Mouse (Mus musculus): Measurements from ENCODE around the gene Dmbx1.

The Dmbx1 gene

GRCm38 (mm10) chr4:115941242-115941820 lies 1.6 kb upstream of the Dmbx1 start:
- ATAC-seq (ENCODE audit: insufficient number of reproducible peaks, low FRiP score, low TSS enrichment), result no peak

- ATAC-seq (ENCODE audit: insufficient number of reproducible peaks, low FRiP score, low TSS enrichment), result no peak
These were observed 955 bp upstream of the Dmbx1 start for GRCm38 (mm10) chr4:115940681-115941080.

GRCm38 (mm10) chr4:115938276-115939160 lies 1.2 kb downstream of the Dmbx1 start:
- ATAC-seq (ENCODE audit: insufficient number of reproducible peaks, low FRiP score, low TSS enrichment), result no peak

- no peak for ATAC-seq (ENCODE audit: insufficient number of reproducible peaks, low FRiP score, low TSS enrichment)
These were observed 2.4 kb downstream of the Dmbx1 start for GRCm38 (mm10) chr4:115937061-115937976.

- no peak for ATAC-seq (ENCODE audit: insufficient number of reproducible peaks, low FRiP score, low TSS enrichment)
These were observed 3.1 kb downstream of the Dmbx1 start for GRCm38 (mm10) chr4:115936646-115937045.

- no peak for ATAC-seq (ENCODE audit: insufficient number of reproducible peaks, low FRiP score, low TSS enrichment)
These were observed 3.7 kb downstream of the Dmbx1 start for GRCm38 (mm10) chr4:115935835-115936581.

GRCm38 (mm10) chr4:115931556-115932088 lies 8.1 kb downstream of the Dmbx1 start:
- no peak for ATAC-seq (ENCODE audit: insufficient number of reproducible peaks, low FRiP score, low TSS enrichment)

GRCm38 (mm10) chr4:115927637-115928036 lies 12.1 kb downstream of the Dmbx1 start:
- no peak for ATAC-seq (ENCODE audit: insufficient number of reproducible peaks, low FRiP score, low TSS enrichment)

GRCm38 (mm10) chr4:115923262-115923880 lies 16.4 kb downstream of the Dmbx1 start:
- ATAC-seq (ENCODE audit: insufficient number of reproducible peaks, low FRiP score, low TSS enrichment), result no peak

GRCm38 (mm10) chr4:115922688-115923087 lies 17.0 kb downstream of the Dmbx1 start:
- no peak for ATAC-seq (ENCODE audit: insufficient number of reproducible peaks, low FRiP score, low TSS enrichment)

GRCm38 (mm10) chr4:115919911-115920310 lies 19.8 kb downstream of the Dmbx1 start:
- no peak for ATAC-seq (ENCODE audit: insufficient number of reproducible peaks, low FRiP score, low TSS enrichment)

- no peak for ATAC-seq (ENCODE audit: insufficient number of reproducible peaks, low FRiP score, low TSS enrichment)
These were observed 28.1 kb downstream of the Dmbx1 start for GRCm38 (mm10) chr4:115911586-115911985.

- ATAC-seq (ENCODE audit: insufficient number of reproducible peaks, low FRiP score, low TSS enrichment), result no peak
These were observed 31.1 kb downstream of the Dmbx1 start for GRCm38 (mm10) chr4:115908641-115909040.

- ATAC-seq (ENCODE audit: insufficient number of reproducible peaks, low FRiP score, low TSS enrichment), result no peak
These were observed 31.7 kb downstream of the Dmbx1 start for GRCm38 (mm10) chr4:115907994-115908393.

- ATAC-seq (ENCODE audit: insufficient number of reproducible peaks, low FRiP score, low TSS enrichment), result no peak
These were observed 32.9 kb downstream of the Dmbx1 start for GRCm38 (mm10) chr4:115906791-115907190.

GRCm38 (mm10) chr4:115905701-115906100 lies 34.0 kb downstream of the Dmbx1 start:
- no peak for ATAC-seq (ENCODE audit: insufficient number of reproducible peaks, low FRiP score, low TSS enrichment)

GRCm38 (mm10) chr4:115904375-115904774 lies 35.4 kb downstream of the Dmbx1 start:
- no peak for ATAC-seq (ENCODE audit: insufficient number of reproducible peaks, low FRiP score, low TSS enrichment)

- peak; percentile 55; the same call in 1 of the 2 replicates for ATAC-seq (ENCODE audit: insufficient number of reproducible peaks, low FRiP score, low TSS enrichment)
These were observed 36.9 kb downstream of the Dmbx1 start for GRCm38 (mm10) chr4:115902816-115903215.

- no peak for ATAC-seq (ENCODE audit: insufficient number of reproducible peaks, low FRiP score, low TSS enrichment)
These were observed 41.7 kb downstream of the Dmbx1 start for GRCm38 (mm10) chr4:115897901-115898631.
